Mouse (Mus musculus): ENCODE data around the gene Tbl2.
A peak's percentile ranks its signal among the peaks of the same experiment; 100 is the strongest.

Gene Tbl2

GRCm38 (mm10) chr5:135149053-135149819 lies at the start of gene Tbl2:
Tbl2 (plus strand) TSS chr5:135149657.
- peak; percentile 98 to 99 for DNase-seq (ENCODE audit: low spot score in 2 of 2)

- DNase-seq (ENCODE audit: low spot score in 2 of 2): no peak
These were observed 48.5 kb upstream of the Tbl2 start for GRCm38 (mm10) chr5:135100981-135101380.

GRCm38 (mm10) chr5:135103999-135104660 lies 45.3 kb upstream of the Tbl2 start:
- DNase-seq (ENCODE audit: low spot score in 2 of 2): peak in 1 of 2 experiments; percentile 24

GRCm38 (mm10) chr5:135106758-135107256 lies 42.6 kb upstream of the Tbl2 start:
- DNase-seq (ENCODE audit: low spot score in 2 of 2): peak; percentile 60 to 65

GRCm38 (mm10) chr5:135107521-135108501 lies 41.6 kb upstream of the Tbl2 start:
- DNase-seq (ENCODE audit: low spot score in 2 of 2): peak; percentile 9 to 46

GRCm38 (mm10) chr5:135109017-135109416 lies 40.4 kb upstream of the Tbl2 start:
- no peak for DNase-seq (ENCODE audit: low spot score in 2 of 2)

- no peak for DNase-seq (ENCODE audit: low spot score in 2 of 2)
These were observed 40.0 kb upstream of the Tbl2 start for GRCm38 (mm10) chr5:135109426-135109825.

- DNase-seq (ENCODE audit: low spot score in 2 of 2): no peak
These were observed 39.5 kb upstream of the Tbl2 start for GRCm38 (mm10) chr5:135109976-135110375.

- DNase-seq (ENCODE audit: low spot score in 2 of 2): no peak
These were observed 35.7 kb upstream of the Tbl2 start for GRCm38 (mm10) chr5:135113782-135114181.

GRCm38 (mm10) chr5:135115241-135115640 lies 34.2 kb upstream of the Tbl2 start:
- DNase-seq (ENCODE audit: low spot score in 2 of 2): no peak

GRCm38 (mm10) chr5:135118589-135119081 lies 30.8 kb upstream of the Tbl2 start:
- peak in 1 of 2 experiments; percentile 54 for DNase-seq (ENCODE audit: low spot score in 2 of 2)

GRCm38 (mm10) chr5:135120753-135121152 lies 28.7 kb upstream of the Tbl2 start:
- no peak for DNase-seq (ENCODE audit: low spot score in 2 of 2)

GRCm38 (mm10) chr5:135126121-135126520 lies 23.3 kb upstream of the Tbl2 start:
- no peak for DNase-seq (ENCODE audit: low spot score in 2 of 2)

- DNase-seq (ENCODE audit: low spot score in 2 of 2): no peak
These were observed 21.8 kb upstream of the Tbl2 start for GRCm38 (mm10) chr5:135127669-135128068.

- DNase-seq (ENCODE audit: low spot score in 2 of 2): no peak
These were observed 19.7 kb upstream of the Tbl2 start for GRCm38 (mm10) chr5:135129747-135130146.

- DNase-seq (ENCODE audit: low spot score in 2 of 2): peak; percentile 74 to 83
These were observed 15.6 kb upstream of the Tbl2 start for GRCm38 (mm10) chr5:135133736-135134405.

- DNase-seq (ENCODE audit: low spot score in 2 of 2): peak; percentile 37 to 48
These were observed 14.9 kb upstream of the Tbl2 start for GRCm38 (mm10) chr5:135134534-135134933.

- DNase-seq (ENCODE audit: low spot score in 2 of 2): no peak
These were observed 9.6 kb upstream of the Tbl2 start for GRCm38 (mm10) chr5:135139881-135140280.

- DNase-seq (ENCODE audit: low spot score in 2 of 2): no peak
These were observed 5.0 kb upstream of the Tbl2 start for GRCm38 (mm10) chr5:135144469-135144868.

GRCm38 (mm10) chr5:135145532-135145931 lies 3.9 kb upstream of the Tbl2 start:
- no peak for DNase-seq (ENCODE audit: low spot score in 2 of 2)

- no peak for DNase-seq (ENCODE audit: low spot score in 2 of 2)
These were observed 3.5 kb upstream of the Tbl2 start for GRCm38 (mm10) chr5:135145955-135146354.

Data from thymus, postnatal 10 days (tissue).